Mouse (Mus musculus): Measurements from ENCODE around the gene Immp2l. TPM values are rescaled to one million over a fixed set of nuclear protein-coding genes. Genes with fewer than 3 reads are reported as not detected.

Gene Immp2l
- polyA plus RNA-seq, 2 experiments: 6.9 to 10.6 TPM

- Histone ChIP-seq H3K36me3 (ENCODE audit: control insufficient read depth, insufficient read depth, low read length) (no peaks in the 10 kb centered on the region), H3K27me3 (ENCODE audit: control insufficient read depth, insufficient read depth, low read length) (no peaks in the 10 kb centered on the region), H3K4me1 (ENCODE audit: control insufficient read depth, insufficient read depth, low read length) (no peaks in the 10 kb centered on the region), H3K4me2 (replicated peaks; ENCODE audit: low read depth, low read length, severe bottlenecking) (no peak overlapping the region), H3K9ac (ENCODE audit: low read depth, low read length, severe bottlenecking) (no peak overlapping the region), H3K4me3 (replicated peaks; ENCODE audit: low read length) (no peak overlapping the region), H3K9me3 (ENCODE audit: control insufficient read depth, low read length) (no peaks in the 10 kb centered on the region), H3K27ac (replicated peaks; ENCODE audit: low read depth, low read length) (no peak overlapping the region)
- no peak for TF ChIP-seq POLR2A (IDR thresholded peaks at IDR 0.05; ENCODE audit: borderline replicate concordance, extremely low read depth, insufficient read depth, insufficient read length)
- DNase-seq (ENCODE audit: low spot score) (no peak), ATAC-seq (ENCODE audit: low FRiP score, low read depth) (no peak)
- 95% methylated on average over 2 of the region's 2 CpGs for WGBS
Measured at GRCm38 (mm10) chr12:41347494-41347893, 323.6 kb downstream of the Immp2l start.

- ATAC-seq (ENCODE audit: low FRiP score, low read depth): no peak
- H3K4me3 ChIP-seq (replicated peaks; ENCODE audit: low read length): no peak overlapping the region
- no peak overlapping the region for H3K9ac ChIP-seq (ENCODE audit: low read depth, low read length, severe bottlenecking)
- WGBS: 47% methylated on average over 2 of the region's 2 CpGs
- no peak for DNase-seq (ENCODE audit: low spot score)
- H3K27ac ChIP-seq (replicated peaks; ENCODE audit: low read depth, low read length): no peak overlapping the region
- TF ChIP-seq POLR2A (IDR thresholded peaks at IDR 0.05; ENCODE audit: borderline replicate concordance, extremely low read depth, insufficient read depth, insufficient read length): no peak
- no peaks in the 10 kb centered on the region for H3K27me3 ChIP-seq (ENCODE audit: control insufficient read depth, insufficient read depth, low read length)
- H3K36me3 ChIP-seq (ENCODE audit: control insufficient read depth, insufficient read depth, low read length): no peaks in the 10 kb centered on the region
- no peaks in the 10 kb centered on the region for H3K4me1 ChIP-seq (ENCODE audit: control insufficient read depth, insufficient read depth, low read length)
- H3K4me2 ChIP-seq (replicated peaks; ENCODE audit: low read depth, low read length, severe bottlenecking): no peak overlapping the region
- H3K9me3 ChIP-seq (ENCODE audit: control insufficient read depth, low read length): no peaks in the 10 kb centered on the region
Measured at GRCm38 (mm10) chr12:41349386-41349785, 325.5 kb downstream of the Immp2l start.

- H3K9ac ChIP-seq (ENCODE audit: low read depth, low read length, severe bottlenecking): no peak overlapping the region
- no peak for ATAC-seq (ENCODE audit: low FRiP score, low read depth)
- no peaks in the 10 kb centered on the region for H3K36me3 ChIP-seq (ENCODE audit: control insufficient read depth, insufficient read depth, low read length)
- H3K4me3 ChIP-seq (replicated peaks; ENCODE audit: low read length): no peak overlapping the region
- H3K4me2 ChIP-seq (replicated peaks; ENCODE audit: low read depth, low read length, severe bottlenecking): no peak overlapping the region
- no peak for DNase-seq (ENCODE audit: low spot score)
- TF ChIP-seq POLR2A (IDR thresholded peaks at IDR 0.05; ENCODE audit: borderline replicate concordance, extremely low read depth, insufficient read depth, insufficient read length): no peak
- no peak overlapping the region for H3K27ac ChIP-seq (replicated peaks; ENCODE audit: low read depth, low read length)
- no peaks in the 10 kb centered on the region for H3K4me1 ChIP-seq (ENCODE audit: control insufficient read depth, insufficient read depth, low read length)
- no peaks in the 10 kb centered on the region for H3K27me3 ChIP-seq (ENCODE audit: control insufficient read depth, insufficient read depth, low read length)
- H3K9me3 ChIP-seq (ENCODE audit: control insufficient read depth, low read length): no peaks in the 10 kb centered on the region
- WGBS: 64% methylated on average over 2 of the region's 2 CpGs
Measured at GRCm38 (mm10) chr12:41349814-41350213, 325.9 kb downstream of the Immp2l start.

GRCm38 (mm10) chr12:41351275-41351674, 327.4 kb downstream of the Immp2l start:
- H3K9ac ChIP-seq (ENCODE audit: low read depth, low read length, severe bottlenecking): no peak overlapping the region
- DNase-seq (ENCODE audit: low spot score): no peak
- H3K4me2 ChIP-seq (replicated peaks; ENCODE audit: low read depth, low read length, severe bottlenecking): no peak overlapping the region
- H3K27ac ChIP-seq (replicated peaks; ENCODE audit: low read depth, low read length): no peak overlapping the region
- ATAC-seq (ENCODE audit: low FRiP score, low read depth): no peak
- H3K27me3 ChIP-seq (ENCODE audit: control insufficient read depth, insufficient read depth, low read length): no peaks in the 10 kb centered on the region
- TF ChIP-seq POLR2A (IDR thresholded peaks at IDR 0.05; ENCODE audit: borderline replicate concordance, extremely low read depth, insufficient read depth, insufficient read length): no peak
- 66% methylated on average over 2 of the region's 2 CpGs for WGBS
- H3K9me3 ChIP-seq (ENCODE audit: control insufficient read depth, low read length): no peaks in the 10 kb centered on the region
- no peaks in the 10 kb centered on the region for H3K4me1 ChIP-seq (ENCODE audit: control insufficient read depth, insufficient read depth, low read length)
- no peak overlapping the region for H3K4me3 ChIP-seq (replicated peaks; ENCODE audit: low read length)
- H3K36me3 ChIP-seq (ENCODE audit: control insufficient read depth, insufficient read depth, low read length): no peaks in the 10 kb centered on the region

- WGBS: 10% methylated on average over 1 of the region's 1 CpGs
Measured at GRCm38 (mm10) chr12:41354857-41355256, 331.0 kb downstream of the Immp2l start.

GRCm38 (mm10) chr12:41356040-41356439, 332.1 kb downstream of the Immp2l start:
- no peaks in the 10 kb centered on the region for H3K27me3 ChIP-seq (ENCODE audit: control insufficient read depth, insufficient read depth, low read length)

More at GRCm38 (mm10) chr12:41354857-41355256, 331.0 kb downstream of the Immp2l start:
- Histone ChIP-seq H3K27me3 (ENCODE audit: control insufficient read depth, insufficient read depth, low read length) (no peaks in the 10 kb centered on the region), H3K4me1 (ENCODE audit: control insufficient read depth, insufficient read depth, low read length) (no peaks in the 10 kb centered on the region), H3K27ac (replicated peaks; ENCODE audit: low read depth, low read length) (no peak overlapping the region), H3K4me2 (replicated peaks; ENCODE audit: low read depth, low read length, severe bottlenecking) (no peak overlapping the region), H3K36me3 (ENCODE audit: control insufficient read depth, insufficient read depth, low read length) (no peaks in the 10 kb centered on the region), H3K9ac (ENCODE audit: low read depth, low read length, severe bottlenecking) (no peak overlapping the region), H3K9me3 (ENCODE audit: control insufficient read depth, low read length) (no peaks in the 10 kb centered on the region), H3K4me3 (replicated peaks; ENCODE audit: low read length) (no peak overlapping the region)
- ATAC-seq (ENCODE audit: low FRiP score, low read depth) (no peak), DNase-seq (ENCODE audit: low spot score) (no peak)
- no peak for TF ChIP-seq POLR2A (IDR thresholded peaks at IDR 0.05; ENCODE audit: borderline replicate concordance, extremely low read depth, insufficient read depth, insufficient read length)

More at GRCm38 (mm10) chr12:41356040-41356439, 332.1 kb downstream of the Immp2l start:
- H3K4me2 ChIP-seq (replicated peaks; ENCODE audit: low read depth, low read length, severe bottlenecking): no peak overlapping the region
- DNase-seq (ENCODE audit: low spot score) (peak; percentile 71), ATAC-seq (ENCODE audit: low FRiP score, low read depth) (no peak)
- no peak overlapping the region for H3K27ac ChIP-seq (replicated peaks; ENCODE audit: low read depth, low read length)
- no peak overlapping the region for H3K4me3 ChIP-seq (replicated peaks; ENCODE audit: low read length)
- no peaks in the 10 kb centered on the region for H3K36me3 ChIP-seq (ENCODE audit: control insufficient read depth, insufficient read depth, low read length)
- WGBS: 31% methylated on average over 3 of the region's 3 CpGs
- H3K9ac ChIP-seq (ENCODE audit: low read depth, low read length, severe bottlenecking): no peak overlapping the region
- no peaks in the 10 kb centered on the region for H3K4me1 ChIP-seq (ENCODE audit: control insufficient read depth, insufficient read depth, low read length)
- no peaks in the 10 kb centered on the region for H3K9me3 ChIP-seq (ENCODE audit: control insufficient read depth, low read length)
- no peak for TF ChIP-seq POLR2A (IDR thresholded peaks at IDR 0.05; ENCODE audit: borderline replicate concordance, extremely low read depth, insufficient read depth, insufficient read length)

Data from limb, embryonic 14.5 days (tissue).